Mouse (Mus musculus) CH12.LX (cell line): ENCODE data around the gene Ugt1a2. TPM values are rescaled to one million over a fixed set of nuclear protein-coding genes. Genes with fewer than 3 reads are reported as not detected.

ENCODE experiments used
- DNase-seq: peaks from one replicate; pipeline ENCODE4 v3.0.0-alpha.2; 2013; ENCODE audit errors: extremely low read depth
- H3K27ac ChIP-seq: 2 replicates; pipeline ENCODE4 v1.5.1; 2012; ENCODE audit warnings: low read depth, mild to moderate bottlenecking, control low read depth, moderate library complexity; ENCODE audit not compliant: insufficient read depth
- H3K27me3 ChIP-seq: replicated peaks from 2 replicates; pipeline ENCODE3; 2012; ENCODE audit warnings: inconsistent platforms
- H3K36me3 ChIP-seq, 2 experiments: replicated peaks in 1 of 2; 2 replicates each; pipeline versions ENCODE3 to v1.6.1; 2012; ENCODE audit warnings: inconsistent platforms in 1 of 2, low read length in 1 of 2, mild to moderate bottlenecking in 1 of 2, mixed read lengths in 1 of 2, moderate library complexity in 1 of 2; ENCODE audit not compliant: control insufficient read depth in 1 of 2, insufficient read depth in 1 of 2
- H3K4me1 ChIP-seq, 2 experiments: 2 replicates each; pipeline ENCODE4 v1.6.1; 2012; ENCODE audit warnings: inconsistent platforms in 1 of 2, moderate library complexity in 1 of 2; ENCODE audit not compliant: insufficient read depth in 2 of 2, control insufficient read depth in 1 of 2
- H3K4me2 ChIP-seq: 2 replicates; pipeline ENCODE4 v1.6.1; 2012; ENCODE audit warnings: low read depth, mild to moderate bottlenecking, control low read depth; ENCODE audit not compliant: poor library complexity, insufficient read depth, severe bottlenecking
- H3K4me3 ChIP-seq, 3 experiments: fragments of 150-350 bp in 1 of 3; sonication (generic) in 1 of 3; replicated peaks in 1 of 3; 2 replicates each; pipeline versions ENCODE3 to v1.5.1; 2011 to 2012; ENCODE audit warnings: low read depth in 2 of 3, low read length in 2 of 3, mild to moderate bottlenecking in 2 of 3, moderate library complexity in 2 of 3, control low read depth in 1 of 3, improper control_type of control experiment in 1 of 3, inconsistent platforms in 1 of 3, mixed read lengths in 1 of 3; ENCODE audit not compliant: poor library complexity in 1 of 3
- H3K79me2 ChIP-seq: replicated peaks from 2 replicates; pipeline ENCODE4 v1.6.1; 2012; ENCODE audit warnings: mild to moderate bottlenecking, moderate library complexity; ENCODE audit not compliant: control insufficient read depth, poor library complexity, insufficient read depth, severe bottlenecking; ENCODE audit errors: extremely low read depth
- H3K9ac ChIP-seq: 2 replicates; pipeline ENCODE4 v1.6.1; 2012; ENCODE audit warnings: low read depth, mild to moderate bottlenecking, control low read depth, moderate library complexity; ENCODE audit not compliant: insufficient read depth
- H3K9me3 ChIP-seq: replicated peaks from 2 replicates; pipeline ENCODE3; 2012; ENCODE audit warnings: low read length, inconsistent platforms, mixed read lengths
- CHD2 ChIP-seq: IDR thresholded peaks from 2 replicates; pipeline ENCODE4 v1.6.1; 2011; ENCODE audit warnings: low read length, improper control_type of control experiment
- ELF1 ChIP-seq: IDR thresholded peaks from 2 replicates; pipeline ENCODE4 v1.6.1; 2014; ENCODE audit warnings: low read depth, mild to moderate bottlenecking, inconsistent platforms, low read length, improper control_type of control experiment
- EP300 ChIP-seq: IDR thresholded peaks from 2 replicates; pipeline ENCODE4 v1.6.1; 2011; ENCODE audit warnings: low read length, improper control_type of control experiment
- ETS1 ChIP-seq: conservative IDR thresholded peaks from 2 replicates; pipeline ENCODE4 v1.6.1; 2012; ENCODE audit warnings: low read depth, mild to moderate bottlenecking, inconsistent platforms, low read length, improper control_type of control experiment, moderate library complexity
- JUN ChIP-seq: IDR thresholded peaks from 2 replicates; pipeline ENCODE4 v1.6.1; 2011; ENCODE audit warnings: low read depth, mild to moderate bottlenecking, low read length, improper control_type of control experiment, moderate library complexity; ENCODE audit not compliant: insufficient read depth
- JUND ChIP-seq: conservative IDR thresholded peaks from 2 replicates; pipeline ENCODE4 v1.6.1; 2011; ENCODE audit warnings: low read depth, low read length, improper control_type of control experiment
- KAT2A ChIP-seq: IDR thresholded peaks from 2 replicates; pipeline ENCODE4 v1.6.1; 2012; ENCODE audit warnings: low read length, improper control_type of control experiment, inconsistent platforms; ENCODE audit not compliant: insufficient replicate concordance
- MYC ChIP-seq: IDR thresholded peaks from 2 replicates; pipeline ENCODE4 v1.6.1; 2011; ENCODE audit warnings: low read depth, mild to moderate bottlenecking, improper control_type of control experiment, low read length
- POLR2A ChIP-seq: IDR thresholded peaks from 2 replicates; pipeline ENCODE4 v1.6.1; 2011; ENCODE audit warnings: low read depth, mild to moderate bottlenecking, improper control_type of control experiment, low read length
- POLR2AphosphoS2 ChIP-seq: IDR thresholded peaks from 2 replicates; pipeline ENCODE4 v1.6.1; 2011; ENCODE audit warnings: low read depth, low read length, improper control_type of control experiment
- RAD21 ChIP-seq: IDR thresholded peaks from 2 replicates; pipeline ENCODE4 v1.6.1; 2011; ENCODE audit warnings: low read depth, mild to moderate bottlenecking, low read length, improper control_type of control experiment, moderate library complexity
- SIN3A ChIP-seq: IDR thresholded peaks from 2 replicates; pipeline ENCODE4 v1.6.1; 2012; ENCODE audit warnings: low read length, improper control_type of control experiment, inconsistent platforms
- ZMIZ1 ChIP-seq: IDR thresholded peaks from 2 replicates; pipeline ENCODE4 v1.6.1; 2012; ENCODE audit warnings: low read depth, mild to moderate bottlenecking, inconsistent platforms, low read length, improper control_type of control experiment
- ZNF384 ChIP-seq: IDR thresholded peaks from 2 replicates; pipeline ENCODE4 v1.6.1; 2012; ENCODE audit warnings: low read depth, low read length, improper control_type of control experiment, inconsistent platforms
- dilution Hi-C: fragments of 300-500 bp; cut with MboI; formaldehyde crosslinking; loops from 2 replicates; pipeline ENCODE4 v1.14.3; 2020; ENCODE audit warnings: low sequenced_read_pairs; ENCODE audit not compliant: extremely low pct_unique_long_range_greater_than_20kb, extremely low pct_ligation_motif_present
- in situ Hi-C: fragments of 300-500 bp; cut with MboI; formaldehyde crosslinking; loops from 3 replicates; pipeline ENCODE4 v1.14.3; 2019; ENCODE audit warnings: low sequenced_read_pairs, low pct_ligation_motif_present, low pct_unique_long_range_greater_than_20kb, mixed read lengths
- polyA plus RNA-seq: library from polyadenylated mRNA; unstranded; fragments of >175 nt; gene quantifications from 2 replicates; pipeline ENCODE4 v1.2.1, GENCODE M21; 2012; ENCODE audit warnings: low read depth; ENCODE audit not compliant: insufficient read length
- total RNA-seq, 2 experiments: library from RNA; depleted of rRNA; stranded (reverse); fragments of 300-350 nt in 1 of 2; fragments of >200 nt in 1 of 2; gene quantifications; 2 replicates each; pipeline ENCODE4 v1.2.3; 2012 to 2014

Ugt1a2 gene
- total and polyA plus RNA-seq, 3 experiments: not detected

GRCm38 (mm10) chr1:88260114-88260513 lies 59.7 kb downstream of the Ugt1a2 start:
- H3K27ac ChIP-seq: no peak overlapping the region
- no peaks in the 10 kb centered on the region for H3K79me2 ChIP-seq
- TF ChIP-seq ETS1: no peak
- peak; percentile 4; the same call in 1 of the 2 replicates for TF ChIP-seq POLR2AphosphoS2
- no peak for TF ChIP-seq ZNF384
- TF ChIP-seq JUN: no peak
- in situ Hi-C loops (no loop called here), dilution Hi-C loops (no loop called here)
- peaks cover under 1% of the 10 kb centered on the region for H3K27me3 ChIP-seq
- H3K36me3 ChIP-seq: peaks cover 25 to 53% of the 10 kb centered on the region in 2 experiments
- no peak overlapping the region for H3K4me3 ChIP-seq
- H3K4me1 ChIP-seq: peaks cover 2 to 29% of the 10 kb centered on the region in 2 experiments; a peak in 3 of 4 replicates
- no peak overlapping the region for H3K9ac ChIP-seq
- no peak overlapping the region for H3K4me2 ChIP-seq
- DNase-seq: no peak
- peaks cover 35% of the 10 kb centered on the region for H3K9me3 ChIP-seq

GRCm38 (mm10) chr1:88260604-88261377 lies 60.4 kb downstream of the Ugt1a2 start:
- dilution Hi-C loops: no loop called here
- no peak overlapping the region for H3K4me2 ChIP-seq
- no peak overlapping the region for H3K27ac ChIP-seq
- peaks cover 29% of the 10 kb centered on the region for H3K9me3 ChIP-seq
- TF ChIP-seq EP300 (no peak), ZMIZ1 (0 out of 2 replicates have a peak, but pooled peaks have one; percentile 64), POLR2A (peak; percentile 3; the same call in 1 of the 2 replicates), JUND (no peak), MYC (no peak), RAD21 (no peak)
- in situ Hi-C loops: no loop called here
- no peak overlapping the region for H3K9ac ChIP-seq
- no peak overlapping the region for H3K4me3 ChIP-seq
- H3K79me2 ChIP-seq: no peaks in the 10 kb centered on the region
- no peaks in the 10 kb centered on the region for H3K27me3 ChIP-seq
- no peak for DNase-seq
- H3K4me1 ChIP-seq: peaks cover 2 to 29% of the 10 kb centered on the region in 2 experiments; a peak in 3 of 4 replicates
- peaks cover 32 to 60% of the 10 kb centered on the region in 2 experiments for H3K36me3 ChIP-seq

- DNase-seq: no peak
Measured at GRCm38 (mm10) chr1:88261706-88262105, 61.3 kb downstream of the Ugt1a2 start.

More at GRCm38 (mm10) chr1:88261706-88262105, 61.3 kb downstream of the Ugt1a2 start:
- Histone ChIP-seq H3K4me2 (no peak overlapping the region), H3K36me3 (peaks cover 40 to 69% of the 10 kb centered on the region in 2 experiments), H3K27ac (no peak overlapping the region), H3K9ac (no peak overlapping the region), H3K27me3 (no peaks in the 10 kb centered on the region), H3K79me2 (no peaks in the 10 kb centered on the region), H3K9me3 (peaks cover 23% of the 10 kb centered on the region), H3K4me3 (no peak overlapping the region), H3K4me1 (peaks cover 2 to 29% of the 10 kb centered on the region in 2 experiments; a peak in 3 of 4 replicates)
- in situ Hi-C loops: no loop called here
- TF ChIP-seq KAT2A (0 out of 2 replicates have a peak, but pooled peaks have one; percentile 22), ZMIZ1 (peak; percentile 74), ELF1 (no peak), CHD2 (0 out of 2 replicates have a peak, but pooled peaks have one; percentile 23), SIN3A (0 out of 2 replicates have a peak, but pooled peaks have one; percentile 22)
- dilution Hi-C loops: no loop called here
